Mouse (Mus musculus) ES-Bruce4 (cell line): ENCODE measurements around the gene Ttc28.

Experiments used
- CTCF ChIP-seq: IDR thresholded peaks from one replicate; pipeline ENCODE4 v1.8.1; 2011; ENCODE audit warnings: low read depth, low read length
- EP300 ChIP-seq: IDR thresholded peaks from 2 replicates; pipeline ENCODE4 v1.6.1; 2011; ENCODE audit warnings: low read depth, low read length; ENCODE audit not compliant: insufficient read depth

GRCm38 (mm10) chr5:110970162-110970780 lies 90.7 kb downstream of the Ttc28 start:
- TF ChIP-seq CTCF: no peak
- no peak for TF ChIP-seq EP300
